Mouse (Mus musculus) midbrain, embryonic 12.5 days (tissue): ENCODE data around the gene Sord. TPM values are rescaled to one million over a fixed set of nuclear protein-coding genes. Genes with fewer than 3 reads are reported as not detected.
A peak's percentile ranks its signal among the peaks of the same experiment; 100 is the strongest.

Source experiments
- ATAC-seq: fragments of 200-750 bp; cut with Nextera tagmentation; 2 replicates; pipeline ENCODE4 v1.8.0; 2017; ENCODE audit warnings: low read depth, moderate TSS enrichment, moderate library complexity; ENCODE audit not compliant: low FRiP score
- H3K27ac ChIP-seq: fragments of 300-500 bp; sonication (generic); replicated peaks from 2 replicates; pipeline ENCODE4 v1.5.1; 2016; ENCODE audit warnings: mild to moderate bottlenecking
- H3K27me3 ChIP-seq: fragments of 300-500 bp; sonication (generic); 2 replicates; pipeline ENCODE4 v1.6.1; 2016; ENCODE audit warnings: mild to moderate bottlenecking
- H3K36me3 ChIP-seq: fragments of 300-500 bp; sonication (generic); 2 replicates; pipeline ENCODE4 v1.6.1; 2016
- H3K4me1 ChIP-seq: fragments of 300-500 bp; sonication (generic); 2 replicates; pipeline ENCODE4 v1.6.1; 2016
- H3K4me2 ChIP-seq: fragments of 300-500 bp; sonication (generic); replicated peaks from 2 replicates; pipeline ENCODE4 v1.6.1; 2016; ENCODE audit warnings: mild to moderate bottlenecking, moderate library complexity
- H3K4me3 ChIP-seq: fragments of 300-500 bp; sonication (generic); 2 replicates; pipeline ENCODE4 v1.5.1; 2016; ENCODE audit warnings: mild to moderate bottlenecking
- H3K9ac ChIP-seq: fragments of 300-500 bp; sonication (generic); replicated peaks from 2 replicates; pipeline ENCODE4 v1.6.1; 2016; ENCODE audit warnings: mild to moderate bottlenecking, moderate library complexity
- H3K9me3 ChIP-seq: fragments of 300-500 bp; sonication (generic); 2 replicates; pipeline ENCODE4 v1.6.1; 2016; ENCODE audit warnings: mild to moderate bottlenecking
- WGBS: fragments of 180-500 bp; shearing (Covaris S2); methylation state at CpG from one replicate; pipeline ENCODE4 v1.1.7; 2016; 5-methylcytosine and 5-hydroxymethylcytosine counted together
- polyA plus RNA-seq: library from polyadenylated mRNA; unstranded; fragments of >200 nt; fragmentation: Nextera tagmentation; extraction: Ambion mirVana; gene quantifications from 2 replicates; pipeline ENCODE4 v1.2.1, GENCODE M21; 2016

The Sord gene
- polyA plus RNA-seq, 1 experiment from 2014 or later: 25.3 TPM

DNA sequence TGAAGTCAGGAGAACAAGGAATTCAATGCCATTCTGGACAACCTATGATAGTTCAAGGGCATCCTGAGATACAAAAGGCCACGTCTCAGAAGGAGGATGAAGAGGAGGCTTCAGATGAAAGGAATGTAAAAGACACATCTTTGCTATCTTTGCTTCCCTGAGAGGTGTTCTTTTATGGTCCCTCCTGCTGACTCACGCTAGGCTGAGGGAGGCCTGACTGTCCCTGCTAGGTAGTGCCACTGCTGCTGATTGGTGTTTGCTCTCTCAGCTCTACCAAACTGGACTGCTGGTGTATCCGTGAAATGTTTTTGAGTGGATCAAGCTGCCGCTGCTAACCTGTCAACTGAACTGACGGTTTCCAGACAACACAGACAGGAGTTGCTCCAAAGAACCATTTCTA, 12.8 kb upstream of the Sord start:
- no peaks in the 10 kb centered on the region for H3K9me3 ChIP-seq
- H3K27me3 ChIP-seq: no peaks in the 10 kb centered on the region
- 70% methylated on average over 5 of the region's 5 CpGs for WGBS
- H3K27ac ChIP-seq: no peak overlapping the region
- H3K36me3 ChIP-seq: no peaks in the 10 kb centered on the region
- no peak overlapping the region for H3K4me2 ChIP-seq
- ATAC-seq: no peak
- H3K9ac ChIP-seq: no peak overlapping the region
- H3K4me3 ChIP-seq: no peak overlapping the region
- H3K4me1 ChIP-seq: no peaks in the 10 kb centered on the region

DNA sequence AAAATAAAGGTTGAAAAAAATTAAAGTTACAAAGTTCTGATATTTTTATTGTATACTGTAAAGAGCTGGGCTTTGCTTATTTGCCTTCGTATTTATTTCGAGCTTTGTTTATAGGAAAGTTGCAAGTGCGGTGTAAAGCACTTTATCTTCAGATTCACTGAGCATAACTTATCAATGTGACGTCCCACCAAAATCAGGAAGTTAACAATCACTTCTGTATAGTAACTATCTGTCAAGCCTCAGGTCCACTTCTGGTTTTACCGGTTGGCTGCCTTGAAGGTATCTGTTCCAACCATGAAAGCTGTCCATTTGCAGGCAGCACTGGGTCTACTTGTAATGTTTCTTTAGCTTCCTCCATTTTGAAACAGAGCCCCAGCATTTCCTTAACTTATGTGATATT, 12.3 kb upstream of the Sord start:
- Histone ChIP-seq H3K36me3 (no peaks in the 10 kb centered on the region), H3K4me3 (no peak overlapping the region), H3K4me2 (no peak overlapping the region), H3K4me1 (no peaks in the 10 kb centered on the region), H3K27me3 (no peaks in the 10 kb centered on the region), H3K27ac (no peak overlapping the region), H3K9ac (no peak overlapping the region), H3K9me3 (no peaks in the 10 kb centered on the region)
- ATAC-seq: no peak
- 91% methylated on average over 5 of the region's 5 CpGs for WGBS

DNA sequence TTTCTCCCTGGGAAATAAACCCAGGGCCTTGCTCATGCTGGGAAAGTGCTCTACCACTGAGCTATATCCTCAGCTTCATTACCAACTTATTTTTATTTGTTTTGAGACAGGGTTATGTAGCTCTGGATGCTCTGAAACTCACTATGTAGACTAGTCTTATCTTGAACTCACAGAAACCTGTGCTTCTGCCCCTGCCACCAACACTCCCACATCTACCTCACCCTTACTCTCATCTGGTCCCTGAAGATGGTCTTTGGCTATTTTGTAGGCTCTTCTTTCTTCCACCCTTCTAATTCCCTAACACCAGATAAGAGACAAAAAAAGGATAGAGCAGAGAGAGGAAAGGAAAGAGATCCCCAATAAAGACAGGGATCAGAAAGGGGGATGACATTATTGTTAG, 10.9 kb upstream of the Sord start:
- Histone ChIP-seq H3K4me3 (no peak overlapping the region), H3K27ac (no peak overlapping the region), H3K9me3 (no peaks in the 10 kb centered on the region), H3K4me2 (no peak overlapping the region), H3K4me1 (no peaks in the 10 kb centered on the region), H3K27me3 (no peaks in the 10 kb centered on the region), H3K9ac (no peak overlapping the region), H3K36me3 (no peaks in the 10 kb centered on the region)
- no peak for ATAC-seq

DNA sequence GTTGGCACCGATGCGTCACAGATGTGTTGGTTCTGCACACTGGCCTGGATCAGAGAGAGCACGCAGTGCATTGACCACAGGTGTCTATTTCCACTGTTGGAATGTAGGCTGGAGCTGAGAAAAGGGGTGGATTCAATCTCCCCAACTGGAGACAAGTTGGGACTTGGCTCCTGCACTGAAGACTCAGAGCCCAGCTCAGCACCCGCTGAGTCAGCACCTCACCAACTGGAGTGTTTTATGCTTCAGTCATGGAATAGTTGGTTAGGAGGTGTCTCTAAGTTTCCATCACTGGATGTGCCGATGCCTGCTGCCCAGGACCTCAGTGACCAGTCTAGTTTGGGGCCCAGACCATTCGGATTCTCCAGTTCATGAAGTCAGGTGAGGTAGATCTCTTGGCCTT, 4.2 kb upstream of the Sord start:
- Histone ChIP-seq H3K4me1 (peaks cover 10% of the 10 kb centered on the region), H3K4me2 (no peak overlapping the region), H3K27ac (no peak overlapping the region), H3K4me3 (no peak overlapping the region), H3K27me3 (no peaks in the 10 kb centered on the region), H3K9ac (no peak overlapping the region), H3K9me3 (no peaks in the 10 kb centered on the region), H3K36me3 (no peaks in the 10 kb centered on the region)
- 87% methylated on average over 6 of the region's 6 CpGs for WGBS
- ATAC-seq: no peak

DNA sequence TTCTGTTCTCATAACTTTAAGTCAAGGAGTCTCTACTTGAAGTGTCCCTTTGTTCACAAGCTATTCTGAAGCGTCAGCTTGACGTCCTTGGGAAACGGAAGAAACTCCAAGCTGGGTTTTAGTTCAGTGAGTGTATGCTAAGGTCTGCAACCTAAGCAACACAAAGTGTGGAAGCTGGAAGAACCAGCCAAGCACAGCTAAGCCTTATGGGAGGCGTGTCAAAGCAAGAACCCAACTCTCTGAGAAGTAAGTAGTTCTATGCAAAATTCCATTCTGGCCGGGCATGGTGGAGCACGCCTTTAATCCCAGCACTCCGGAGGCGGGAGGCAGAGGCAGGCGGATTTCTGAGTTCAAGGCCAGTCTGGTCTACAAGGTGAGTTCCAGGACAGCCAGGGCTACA, 2.9 kb upstream of the Sord start:
- WGBS: 79% methylated on average over 9 of the region's 9 CpGs
- no peaks in the 10 kb centered on the region for H3K27me3 ChIP-seq
- H3K4me1 ChIP-seq: peaks cover 10% of the 10 kb centered on the region
- H3K9me3 ChIP-seq: no peaks in the 10 kb centered on the region
- H3K27ac ChIP-seq: no peak overlapping the region
- no peaks in the 10 kb centered on the region for H3K36me3 ChIP-seq
- H3K4me2 ChIP-seq: no peak overlapping the region
- no peak overlapping the region for H3K4me3 ChIP-seq
- ATAC-seq: no peak
- H3K9ac ChIP-seq: no peak overlapping the region

DNA sequence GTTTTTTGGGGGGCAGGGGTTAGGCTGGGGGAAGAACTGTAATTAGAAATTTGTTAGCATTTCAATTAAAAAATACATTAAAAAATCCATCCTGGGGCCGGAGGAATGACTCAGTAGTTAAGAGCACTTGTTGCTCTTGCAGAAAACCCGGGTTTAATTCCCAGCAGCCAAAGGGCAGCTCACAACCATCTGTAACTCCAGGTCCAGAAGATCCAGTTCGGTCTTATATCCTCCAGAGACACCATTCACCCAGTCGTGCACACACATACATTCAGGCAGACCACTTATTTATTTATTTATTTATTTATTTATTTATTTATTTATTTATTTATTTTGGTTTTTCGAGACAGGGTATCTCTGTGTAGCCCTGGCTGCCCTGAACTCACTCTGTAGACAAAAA, 1.2 kb upstream of the Sord start:
- Histone ChIP-seq H3K4me3 (no peak overlapping the region), H3K4me2 (peak overlapping the region; percentile 86; the same call in 1 of the 2 replicates), H3K9me3 (no peaks in the 10 kb centered on the region), H3K9ac (no peak overlapping the region), H3K4me1 (peaks cover 10% of the 10 kb centered on the region), H3K27ac (no peak overlapping the region), H3K36me3 (no peaks in the 10 kb centered on the region), H3K27me3 (no peaks in the 10 kb centered on the region)
- 60% methylated on average over 5 of the region's 5 CpGs for WGBS
- no peak for ATAC-seq

DNA sequence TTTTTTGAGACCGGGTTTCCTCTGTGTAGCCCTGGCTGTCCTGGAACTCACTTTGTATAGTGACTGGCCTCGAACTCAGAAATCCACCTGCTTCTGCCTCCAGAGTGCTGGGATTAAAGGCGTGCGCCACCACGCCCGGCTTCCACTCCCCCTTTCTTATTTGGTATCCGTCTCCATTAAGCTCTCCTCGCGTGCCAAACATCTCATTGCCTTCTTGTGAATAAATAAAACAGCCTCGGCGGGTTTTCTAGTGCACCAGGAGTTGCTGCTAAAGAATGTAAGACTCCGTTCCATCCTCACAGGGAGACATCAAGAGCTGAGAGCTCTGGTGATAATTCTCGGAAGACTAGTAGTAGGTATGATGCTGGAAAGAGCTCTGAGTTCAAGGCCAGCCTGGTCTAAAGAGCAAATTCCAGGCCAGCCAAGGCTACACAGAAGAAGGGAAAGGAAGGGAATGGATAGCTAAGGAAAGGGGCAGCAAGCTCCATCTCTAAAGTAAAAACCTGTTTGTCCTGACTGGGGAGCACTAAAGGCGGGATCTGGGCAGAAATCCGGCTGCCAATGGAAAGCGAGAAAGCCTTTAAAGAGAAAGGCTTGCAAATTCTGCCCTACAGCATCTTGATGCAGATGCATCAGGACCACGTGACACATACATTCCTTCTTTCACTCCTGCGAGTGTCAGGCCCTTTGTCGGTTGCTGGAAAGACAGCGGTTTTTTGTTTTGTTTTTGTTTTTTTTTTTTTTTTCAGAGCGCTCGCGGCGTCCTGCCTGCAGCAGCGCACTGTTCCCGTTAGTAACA, 591 bp upstream of the Sord start:
- H3K4me2 ChIP-seq: peak overlapping the region; percentile 86
- peak; percentile 48 for ATAC-seq

DNA sequence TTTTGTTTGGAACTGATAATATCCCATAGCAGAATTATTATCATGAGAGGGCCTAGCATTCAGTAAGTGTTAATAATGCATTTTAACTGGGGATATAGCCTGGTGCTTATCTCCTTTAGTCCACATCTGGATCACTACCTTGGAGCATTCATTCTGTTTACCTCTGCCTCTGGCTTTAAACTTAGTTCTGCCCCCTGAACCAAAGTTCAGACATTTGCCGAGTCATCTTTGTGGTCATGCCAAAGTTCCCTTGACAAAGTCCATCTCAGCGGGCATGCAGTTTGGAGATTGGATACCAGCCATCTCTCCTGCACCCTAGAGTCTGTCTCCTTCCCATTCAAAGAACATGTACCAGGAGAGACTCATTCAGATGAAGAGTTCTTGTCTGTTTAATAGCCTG, 876 bp downstream of the Sord start:
- H3K9me3 ChIP-seq: no peaks in the 10 kb centered on the region
- H3K27me3 ChIP-seq: no peaks in the 10 kb centered on the region
- H3K27ac ChIP-seq: no peak overlapping the region
- no peaks in the 10 kb centered on the region for H3K36me3 ChIP-seq
- H3K4me1 ChIP-seq: peaks cover 10% of the 10 kb centered on the region
- no peak for ATAC-seq
- no peak overlapping the region for H3K9ac ChIP-seq
- WGBS: 83% methylated on average over 2 of the region's 2 CpGs
- peak overlapping the region; percentile 56 for H3K4me3 ChIP-seq
- peak overlapping the region; percentile 86 for H3K4me2 ChIP-seq

More for the DNA sequence above, 591 bp upstream of the Sord start:
- H3K27ac ChIP-seq: peak overlapping the region; percentile 71
- H3K9ac ChIP-seq: peak overlapping the region; percentile 58
- no peaks in the 10 kb centered on the region for H3K9me3 ChIP-seq
- H3K4me1 ChIP-seq: peaks cover 10% of the 10 kb centered on the region
- H3K27me3 ChIP-seq: no peaks in the 10 kb centered on the region
- H3K36me3 ChIP-seq: no peaks in the 10 kb centered on the region
- 8% methylated on average over 26 of the region's 26 CpGs for WGBS
- H3K4me3 ChIP-seq: peak overlapping the region; percentile 56

DNA sequence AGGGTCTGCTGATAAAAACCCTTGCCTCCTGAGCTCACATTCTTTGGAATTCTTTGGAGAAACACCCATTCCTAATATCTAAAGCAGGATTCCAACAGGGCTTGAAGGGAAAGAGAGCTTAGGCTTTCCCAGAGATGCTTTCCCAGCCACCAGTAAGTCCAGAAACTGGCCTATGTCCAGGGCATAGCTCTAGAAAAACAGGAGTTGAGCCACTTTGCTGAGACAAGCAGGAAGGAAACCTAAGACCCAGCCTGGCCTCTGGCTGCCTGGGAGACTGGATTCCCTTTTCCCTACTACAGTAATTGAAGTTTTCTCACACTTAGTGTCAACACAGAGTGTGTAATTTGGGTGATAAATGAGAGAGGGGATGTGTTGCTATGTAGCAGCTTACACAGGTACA, 1.8 kb downstream of the Sord start:
- no peaks in the 10 kb centered on the region for H3K9me3 ChIP-seq
- H3K4me3 ChIP-seq: no peak overlapping the region
- H3K9ac ChIP-seq: no peak overlapping the region
- H3K27ac ChIP-seq: no peak overlapping the region
- ATAC-seq: no peak
- H3K4me2 ChIP-seq: no peak overlapping the region
- no peaks in the 10 kb centered on the region for H3K36me3 ChIP-seq
- peaks cover 10% of the 10 kb centered on the region for H3K4me1 ChIP-seq
- no peaks in the 10 kb centered on the region for H3K27me3 ChIP-seq

DNA sequence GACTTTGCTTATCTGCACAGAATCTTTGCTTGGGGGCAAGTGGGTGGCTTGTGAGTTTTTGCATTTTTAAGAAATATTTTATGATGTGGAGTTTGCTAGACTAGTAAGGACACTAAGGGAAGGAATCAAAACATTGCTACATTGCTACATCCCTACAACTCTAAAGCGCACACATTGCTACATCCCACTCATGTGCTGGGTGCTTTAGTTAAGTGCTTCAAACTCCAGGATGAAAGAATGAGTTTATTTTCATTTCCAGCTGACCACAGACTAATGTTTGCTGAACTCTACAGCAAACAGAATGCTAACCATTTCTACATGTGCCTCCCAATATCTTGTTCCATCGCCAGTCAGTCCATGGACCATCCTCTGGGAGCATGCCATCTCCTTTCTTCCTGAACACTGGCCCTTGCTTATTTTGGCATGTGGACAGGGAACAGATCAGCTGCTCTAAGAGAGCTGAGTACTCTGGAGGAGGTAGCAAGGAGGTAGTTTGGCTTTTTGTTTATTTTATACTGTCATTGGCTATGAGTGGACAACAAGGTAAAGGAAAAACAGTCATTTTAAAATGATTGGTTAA, 3.4 kb downstream of the Sord start:
- H3K27me3 ChIP-seq: no peaks in the 10 kb centered on the region
- no peaks in the 10 kb centered on the region for H3K36me3 ChIP-seq
- H3K27ac ChIP-seq: no peak overlapping the region
- peaks cover 10% of the 10 kb centered on the region for H3K4me1 ChIP-seq
- H3K4me3 ChIP-seq: no peak overlapping the region
- no peaks in the 10 kb centered on the region for H3K9me3 ChIP-seq
- WGBS: 93% methylated on average over 2 of the region's 2 CpGs
- no peak for ATAC-seq
- H3K9ac ChIP-seq: no peak overlapping the region
- H3K4me2 ChIP-seq: no peak overlapping the region

DNA sequence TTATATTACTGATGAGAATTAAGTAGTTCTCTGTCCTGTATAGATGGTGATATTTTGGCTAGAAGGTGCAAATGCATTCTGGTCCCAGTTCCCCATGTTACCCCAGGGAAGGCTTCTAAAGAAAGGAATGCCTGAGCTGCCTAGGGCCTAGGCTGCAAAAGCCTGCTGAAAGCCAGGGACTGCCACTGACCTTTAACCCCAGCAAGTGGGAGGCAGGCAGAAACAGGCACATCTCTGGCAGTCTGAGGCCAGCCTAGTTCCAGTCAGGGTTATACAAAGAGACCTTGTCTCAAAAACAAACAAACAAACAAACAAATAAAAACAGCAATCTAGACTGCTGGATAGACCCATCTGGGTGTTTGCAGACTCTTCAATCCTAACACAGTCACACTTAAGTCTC, 6.2 kb downstream of the Sord start:
- Histone ChIP-seq H3K9me3 (no peaks in the 10 kb centered on the region), H3K4me2 (no peak overlapping the region), H3K27me3 (no peaks in the 10 kb centered on the region), H3K36me3 (no peaks in the 10 kb centered on the region), H3K27ac (no peak overlapping the region), H3K4me1 (0 out of 2 replicates have a peak, but pooled peaks cover 2% of the 10 kb centered on the region), H3K4me3 (no peak overlapping the region), H3K9ac (no peak overlapping the region)
- ATAC-seq: no peak

DNA sequence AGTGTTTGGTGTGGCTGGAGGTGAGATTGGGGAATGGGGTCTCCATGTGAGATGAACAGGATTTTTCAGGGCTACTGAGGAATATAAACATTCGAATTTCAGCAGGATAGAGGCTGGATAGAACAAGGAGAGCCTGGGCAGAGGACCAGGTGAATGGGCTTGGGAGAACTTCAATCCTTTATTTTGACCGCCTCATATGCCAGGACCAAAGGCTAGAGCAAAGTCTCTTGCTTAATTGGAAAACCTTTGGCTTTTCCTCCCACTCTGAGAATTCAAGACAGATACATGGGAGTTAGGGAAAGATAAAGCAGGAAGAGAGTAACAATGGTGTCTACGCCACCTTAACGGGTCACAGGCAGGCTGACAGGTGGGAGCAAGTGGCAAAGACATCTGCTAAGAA, 6.7 kb downstream of the Sord start:
- H3K36me3 ChIP-seq: no peaks in the 10 kb centered on the region
- WGBS: 92% methylated on average over 4 of the region's 4 CpGs

DNA sequence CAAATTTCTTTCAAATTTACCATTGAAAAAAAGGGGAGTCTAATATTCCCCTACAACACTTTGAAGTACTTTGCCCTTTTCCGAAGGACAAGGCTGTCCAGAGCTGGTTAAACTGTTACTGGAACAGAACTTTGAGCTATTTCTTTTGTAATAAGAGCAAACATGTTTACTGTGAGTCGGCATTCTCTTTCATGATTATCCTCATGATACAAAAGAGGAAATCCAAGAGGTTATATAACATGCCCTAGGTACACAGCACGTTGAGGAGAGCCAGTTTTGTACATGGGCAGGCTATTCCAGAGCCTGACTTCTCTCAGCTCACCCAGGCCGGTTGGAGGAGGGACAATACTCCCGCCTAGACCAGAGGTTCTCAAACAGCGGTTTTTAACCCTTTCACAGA, 7.4 kb downstream of the Sord start:
- no peak overlapping the region for H3K9ac ChIP-seq
- H3K4me3 ChIP-seq: no peak overlapping the region
- WGBS: 78% methylated on average over 6 of the region's 6 CpGs
- H3K27me3 ChIP-seq: no peaks in the 10 kb centered on the region
- no peaks in the 10 kb centered on the region for H3K36me3 ChIP-seq
- ATAC-seq: no peak
- 0 out of 2 replicates have a peak, but pooled peaks cover 2% of the 10 kb centered on the region for H3K4me1 ChIP-seq
- no peak overlapping the region for H3K4me2 ChIP-seq
- no peaks in the 10 kb centered on the region for H3K9me3 ChIP-seq
- H3K27ac ChIP-seq: no peak overlapping the region

More for the DNA sequence above, 6.7 kb downstream of the Sord start:
- no peak overlapping the region for H3K4me2 ChIP-seq
- H3K27me3 ChIP-seq: no peaks in the 10 kb centered on the region
- no peak overlapping the region for H3K9ac ChIP-seq
- ATAC-seq: no peak
- no peak overlapping the region for H3K27ac ChIP-seq
- H3K4me3 ChIP-seq: no peak overlapping the region
- 0 out of 2 replicates have a peak, but pooled peaks cover 2% of the 10 kb centered on the region for H3K4me1 ChIP-seq
- no peaks in the 10 kb centered on the region for H3K9me3 ChIP-seq
